Mouse (Mus musculus) myocyte (in vitro differentiated cells): ENCODE data around the gene Dab1. TPM values are rescaled to one million over a fixed set of nuclear protein-coding genes. Genes with fewer than 3 reads are reported as not detected.

Experiments used
- H3K27me3 ChIP-seq: one replicate; pipeline ENCODE4 v1.6.1; 2011; ENCODE audit not compliant: control insufficient read depth, insufficient read depth, insufficient read length
- H3K36me3 ChIP-seq: one replicate; pipeline ENCODE4 v1.6.1; 2011; ENCODE audit not compliant: control insufficient read depth, insufficient read depth
- H3K4me2 ChIP-seq: one replicate; pipeline ENCODE4 v1.6.1; 2011; ENCODE audit warnings: low read depth, control low read depth
- H3K4me3 ChIP-seq: one replicate; pipeline ENCODE4 v1.5.1; 2011; ENCODE audit warnings: mild to moderate bottlenecking, control low read depth, moderate library complexity
- H3K79me2 ChIP-seq: one replicate; pipeline ENCODE4 v1.6.1; 2011; ENCODE audit not compliant: control insufficient read depth, insufficient read depth
- H3ac ChIP-seq: one replicate; pipeline ENCODE4 v1.6.1; 2011; ENCODE audit not compliant: control insufficient read depth, insufficient read length
- CEBPB ChIP-seq: IDR thresholded peaks from 2 replicates; pipeline ENCODE4 v1.6.1; 2011; ENCODE audit warnings: mild to moderate bottlenecking, moderate library complexity; ENCODE audit not compliant: poor library complexity, insufficient read depth, severe bottlenecking
- E2F4 ChIP-seq: IDR thresholded peaks from one replicate; pipeline ENCODE4 v1.6.1; 2011; ENCODE audit warnings: mild to moderate bottlenecking, control low read depth, moderate library complexity; ENCODE audit not compliant: insufficient read depth
- MAX ChIP-seq: IDR thresholded peaks from one replicate; pipeline ENCODE4 v1.6.1; 2011; ENCODE audit warnings: low read depth, mild to moderate bottlenecking, control low read depth
- MYOD1 ChIP-seq, 3 experiments: IDR thresholded peaks; one replicate each; pipeline ENCODE4 v1.6.1; 2011; ENCODE audit warnings: control low read depth in 2 of 3, low read depth in 2 of 3, mild to moderate bottlenecking in 2 of 3, moderate library complexity in 1 of 3; ENCODE audit not compliant: insufficient read length in 2 of 3, control insufficient read depth in 1 of 3
- MYOG ChIP-seq, 3 experiments: IDR thresholded peaks; one replicate each; pipeline ENCODE4 v1.6.1; 2011; ENCODE audit warnings: control low read depth in 2 of 3, low read depth in 2 of 3, mild to moderate bottlenecking in 2 of 3; ENCODE audit not compliant: insufficient read length in 2 of 3, control insufficient read depth in 1 of 3, insufficient read depth in 1 of 3
- POLR2A ChIP-seq: IDR thresholded peaks from one replicate; pipeline ENCODE4 v1.6.1; 2011; ENCODE audit warnings: low read depth, mild to moderate bottlenecking, control low read depth, moderate library complexity; ENCODE audit not compliant: insufficient read length
- POLR2AphosphoS2 ChIP-seq: IDR thresholded peaks from one replicate; pipeline ENCODE4 v1.6.1; 2011; ENCODE audit warnings: low read depth, control low read depth; ENCODE audit not compliant: insufficient read length
- REST ChIP-seq: IDR thresholded peaks from one replicate; pipeline ENCODE4 v1.6.1; 2011; ENCODE audit warnings: mild to moderate bottlenecking, control low read depth, moderate library complexity; ENCODE audit not compliant: insufficient read depth, insufficient read length
- SRF ChIP-seq: IDR thresholded peaks from one replicate; pipeline ENCODE4 v1.6.1; 2011; ENCODE audit warnings: low read depth; ENCODE audit not compliant: control insufficient read depth, insufficient read length
- TCF12 ChIP-seq: IDR thresholded peaks from one replicate; pipeline ENCODE4 v1.6.1; 2011; ENCODE audit warnings: mild to moderate bottlenecking, control low read depth; ENCODE audit not compliant: poor library complexity, insufficient read depth, severe bottlenecking
- TCF3 ChIP-seq: IDR thresholded peaks from one replicate; pipeline ENCODE4 v1.6.1; 2011; ENCODE audit warnings: low read depth, control low read depth; ENCODE audit not compliant: insufficient read length
- USF1 ChIP-seq: IDR thresholded peaks from one replicate; pipeline ENCODE4 v1.6.1; 2011; ENCODE audit warnings: low read depth, mild to moderate bottlenecking, control low read depth, moderate library complexity
- polyA plus RNA-seq: library from polyadenylated mRNA; unstranded; fragments of >200 nt; fragmentation: generic; extraction: Trizol; gene quantifications from one replicate; pipeline ENCODE4 v1.2.1, GENCODE M21; 2012; ENCODE audit warnings: missing spikeins

Gene Dab1
- polyA plus RNA-seq, 1 experiment, result not detected

- no peak overlapping the region for H3K4me2 ChIP-seq
- no peak for TF ChIP-seq MAX
- no peak for TF ChIP-seq POLR2A
- no peak for TF ChIP-seq E2F4
- no peaks in the 10 kb centered on the region for H3K79me2 ChIP-seq
These were observed 132.2 kb downstream of the Dab1 start for GRCm38 (mm10) chr4:103751249-103751855.

DNA sequence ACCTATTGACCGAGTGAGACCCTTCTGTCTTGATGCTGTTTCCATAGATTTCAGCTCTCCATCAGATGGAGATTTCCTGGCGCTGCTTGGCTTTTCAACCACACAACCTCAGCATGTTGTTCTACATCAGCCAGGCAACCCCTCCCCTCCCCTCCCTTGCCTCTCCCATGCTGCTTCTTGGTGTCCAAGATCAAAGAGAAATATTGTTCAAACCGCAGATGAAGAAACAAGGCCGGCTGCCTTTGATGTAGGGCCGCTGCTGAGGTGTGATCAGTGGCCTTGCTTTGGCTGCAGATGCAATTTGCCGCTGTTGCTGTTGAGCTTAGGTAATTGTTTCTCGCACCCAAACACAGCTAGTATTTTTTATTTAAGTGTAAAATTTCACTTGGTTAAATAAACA lies 135.4 kb downstream of the Dab1 start:
- H3K36me3 ChIP-seq, result no peaks in the 10 kb centered on the region
- TF ChIP-seq POLR2AphosphoS2 (no peak), TCF3 (no peak), POLR2A (no peak), SRF (no peak), MYOG (IDR thresholded peaks at IDR 0.05; ENCODE audit: control insufficient read depth in 1 of 3, insufficient read depth in 1 of 3, insufficient read length in 2 of 3, low read depth in 2 of 3) (no peak), CEBPB (no peak), MAX (no peak), TCF12 (no peak), MYOD1 (IDR thresholded peaks at IDR 0.05; ENCODE audit: control insufficient read depth in 1 of 3, insufficient read length in 2 of 3, low read depth in 2 of 3) (no peak), E2F4 (no peak), USF1 (no peak)
- no peaks in the 10 kb centered on the region for H3K79me2 ChIP-seq
- H3ac ChIP-seq, result no peak overlapping the region
- H3K4me3 ChIP-seq, result no peak overlapping the region
- H3K27me3 ChIP-seq, result no peaks in the 10 kb centered on the region
- no peak overlapping the region for H3K4me2 ChIP-seq

More at GRCm38 (mm10) chr4:103751249-103751855, 132.2 kb downstream of the Dab1 start:
- Histone ChIP-seq H3K27me3 (no peaks in the 10 kb centered on the region), H3K4me3 (no peak overlapping the region), H3K36me3 (no peaks in the 10 kb centered on the region), H3ac (no peak overlapping the region)

GRCm38 (mm10) chr4:103757241-103757640 lies 138.1 kb downstream of the Dab1 start:
- no peak for TF ChIP-seq POLR2AphosphoS2
- Histone ChIP-seq H3ac (no peak overlapping the region), H3K79me2 (no peaks in the 10 kb centered on the region), H3K27me3 (no peaks in the 10 kb centered on the region), H3K4me3 (no peak overlapping the region), H3K36me3 (no peaks in the 10 kb centered on the region), H3K4me2 (no peak overlapping the region)

- Histone ChIP-seq H3K36me3 (no peaks in the 10 kb centered on the region), H3ac (no peak overlapping the region), H3K4me3 (no peak overlapping the region), H3K27me3 (no peaks in the 10 kb centered on the region), H3K79me2 (no peaks in the 10 kb centered on the region), H3K4me2 (no peak overlapping the region)
- TF ChIP-seq REST, result no peak
- no peak for TF ChIP-seq TCF3
- TF ChIP-seq MYOG (IDR thresholded peaks at IDR 0.05; ENCODE audit: control insufficient read depth in 1 of 3, insufficient read depth in 1 of 3, insufficient read length in 2 of 3, low read depth in 2 of 3), result no peak
- TF ChIP-seq E2F4, result no peak
- no peak for TF ChIP-seq CEBPB
- no peak for TF ChIP-seq POLR2A
- no peak for TF ChIP-seq POLR2AphosphoS2
- TF ChIP-seq MYOD1 (IDR thresholded peaks at IDR 0.05; ENCODE audit: control insufficient read depth in 1 of 3, insufficient read length in 2 of 3, low read depth in 2 of 3), result no peak
These were observed 143.3 kb downstream of the Dab1 start for GRCm38 (mm10) chr4:103762416-103762815.

- TF ChIP-seq MYOG (IDR thresholded peaks at IDR 0.05; ENCODE audit: control insufficient read depth in 1 of 3, insufficient read depth in 1 of 3, insufficient read length in 2 of 3, low read depth in 2 of 3) (no peak), MYOD1 (IDR thresholded peaks at IDR 0.05; ENCODE audit: control insufficient read depth in 1 of 3, insufficient read length in 2 of 3, low read depth in 2 of 3) (no peak), MAX (no peak), REST (no peak), USF1 (no peak), SRF (no peak), E2F4 (no peak), CEBPB (no peak)
- H3K27me3 ChIP-seq, result no peaks in the 10 kb centered on the region
- no peak overlapping the region for H3ac ChIP-seq
- no peak overlapping the region for H3K4me2 ChIP-seq
- H3K79me2 ChIP-seq, result no peaks in the 10 kb centered on the region
- H3K36me3 ChIP-seq, result no peaks in the 10 kb centered on the region
- no peak overlapping the region for H3K4me3 ChIP-seq
These were observed 156.6 kb downstream of the Dab1 start for GRCm38 (mm10) chr4:103775712-103776111.
